Mouse (Mus musculus) hindbrain, embryonic 14.5 days (tissue): ENCODE results near the gene Sncg. TPM values are rescaled to one million over a fixed set of nuclear protein-coding genes. Genes with fewer than 3 reads are reported as not detected.
"Not testable (repeated sequence)": the region's sequence is repeated elsewhere in the genome, so short reads cannot be mapped to it uniquely, and the experiment has no call there.

Experiments used
- ATAC-seq: fragments of 200-750 bp; cut with Nextera tagmentation; 2 replicates; pipeline ENCODE4 v1.8.0; 2017; ENCODE audit warnings: moderate number of reproducible peaks, mild to moderate bottlenecking, moderate TSS enrichment, moderate library complexity; ENCODE audit not compliant: low FRiP score
- DNase-seq: peaks from one replicate; pipeline ENCODE4 v3.0.0-alpha.2; 2015; ENCODE audit warnings: low spot score
- H3K27ac ChIP-seq: fragments of 300-500 bp; sonication (generic); 2 replicates; pipeline ENCODE4 v1.5.1; 2014; ENCODE audit warnings: mild to moderate bottlenecking, moderate library complexity
- H3K27me3 ChIP-seq: fragments of 300-500 bp; sonication (generic); 2 replicates; pipeline ENCODE4 v1.6.1; 2014; ENCODE audit warnings: mild to moderate bottlenecking, low read length, mixed read lengths; ENCODE audit not compliant: control insufficient read depth, insufficient read depth
- H3K36me3 ChIP-seq: fragments of 300-500 bp; sonication (generic); replicated peaks from 2 replicates; pipeline ENCODE4 v1.6.1; 2014; ENCODE audit not compliant: control insufficient read depth, insufficient read depth
- H3K4me1 ChIP-seq: fragments of 300-500 bp; sonication (generic); replicated peaks from 2 replicates; pipeline ENCODE4 v1.6.1; 2014; ENCODE audit warnings: antibody characterized with exemption, low read length, mixed read lengths; ENCODE audit not compliant: control insufficient read depth, insufficient read depth
- H3K4me2 ChIP-seq: fragments of 300-500 bp; sonication (generic); replicated peaks from 2 replicates; pipeline ENCODE4 v1.6.1; 2014; ENCODE audit warnings: mild to moderate bottlenecking, moderate library complexity
- H3K4me3 ChIP-seq: fragments of 300-500 bp; sonication (generic); replicated peaks from 2 replicates; pipeline ENCODE4 v1.5.1; 2014; ENCODE audit warnings: mild to moderate bottlenecking, low read length
- H3K9ac ChIP-seq: fragments of 300-500 bp; sonication (generic); 2 replicates; pipeline ENCODE4 v1.6.1; 2014
- H3K9me3 ChIP-seq: fragments of 300-500 bp; sonication (generic); 2 replicates; pipeline ENCODE4 v1.6.1; 2016; ENCODE audit warnings: low read length; ENCODE audit not compliant: control insufficient read depth
- WGBS: fragments of 180-500 bp; shearing (Covaris S2); extraction: QIAGEN DNeasy Blood & Tissue Kit; methylation state at CpG from one replicate; pipeline ENCODE4 v1.1.7; 2014; 5-methylcytosine and 5-hydroxymethylcytosine counted together
- polyA plus RNA-seq: library from polyadenylated mRNA; unstranded; fragments of >200 nt; fragmentation: Nextera tagmentation; extraction: Ambion mirVana; gene quantifications from 2 replicates; pipeline ENCODE4 v1.2.1, GENCODE M21; 2014

Gene Sncg
- polyA plus RNA-seq, 1 experiment from 2014 or later, result 251 TPM

DNA sequence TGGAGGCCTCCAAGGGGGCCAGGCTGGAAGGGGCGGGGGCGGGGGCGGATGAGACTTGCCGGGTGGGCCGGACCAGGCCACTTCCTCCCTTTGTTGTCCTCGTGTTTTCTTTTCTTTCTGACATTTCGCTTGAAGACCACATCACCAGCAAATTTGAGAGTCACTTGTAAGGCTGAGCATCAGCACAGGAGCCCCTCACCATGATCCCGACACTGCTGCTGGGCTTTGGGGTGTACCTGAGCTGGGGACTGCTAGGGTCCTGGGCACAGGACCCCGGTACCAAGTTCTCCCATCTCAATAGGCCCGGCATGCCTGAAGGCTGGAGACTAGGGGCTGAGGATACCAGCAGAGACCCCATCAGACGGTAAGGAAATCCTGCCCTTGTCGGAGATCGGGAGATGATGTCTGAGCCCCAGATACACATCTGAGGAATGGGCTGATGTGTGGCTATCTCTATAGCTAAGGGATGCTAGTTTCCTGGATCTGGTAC is 871 bp upstream of the Sncg start, which contains the start of gene Mmrn2:
Gene Mmrn2, plus strand, starts transcription at position 51 of the 490 bp plus-strand sequence.
- H3K36me3 ChIP-seq, result no peaks in the 10 kb centered on the region
- peak within 1 kb of the TSS; percentile 32; the same call in 1 of the 2 replicates for H3K4me2 ChIP-seq
- H3K4me3 ChIP-seq, result 0 out of 2 replicates have a peak within 1 kb of the TSS, but pooled peaks have one; percentile 6
- 80% methylated on average over 13 of the region's 13 CpGs for WGBS
- no peak for DNase-seq
- no peaks in the 10 kb centered on the region for H3K27me3 ChIP-seq
- H3K27ac ChIP-seq, result no peak within 1 kb of the TSS; the same call in 1 of the 2 replicates
- H3K4me1 ChIP-seq, result peaks cover 15% of the 10 kb centered on the region; the same call in 1 of the 2 replicates
- H3K9ac ChIP-seq, result peak within 1 kb of the TSS; percentile 10; the same call in 1 of the 2 replicates
- ATAC-seq, result no peak
- no peaks in the 10 kb centered on the region for H3K9me3 ChIP-seq

DNA sequence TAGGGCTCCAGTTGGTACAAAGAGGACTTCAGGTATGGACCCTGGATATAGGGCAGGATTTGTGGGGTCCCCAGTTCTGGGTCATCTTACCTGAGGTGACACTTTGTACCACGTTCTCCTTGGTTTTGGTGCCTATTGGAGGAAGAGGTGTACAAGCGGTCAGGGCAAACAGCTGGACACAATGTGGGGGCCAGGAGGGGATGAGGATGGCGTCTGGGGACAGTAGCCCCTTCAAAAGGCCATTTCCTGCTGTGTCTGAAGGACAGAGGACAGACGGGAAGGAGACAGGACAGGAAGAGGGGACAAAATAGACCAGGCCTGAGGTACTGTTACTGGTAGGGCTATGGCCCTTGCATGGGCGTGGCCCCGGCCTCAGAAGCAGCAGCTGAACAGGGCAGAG is 1.0 kb downstream of the Sncg start:
- Histone ChIP-seq H3K4me2 (peak overlapping the region; percentile 32), H3K4me1 (peaks cover 10% of the 10 kb centered on the region; the same call in 1 of the 2 replicates), H3K27ac (no peak overlapping the region; the same call in 1 of the 2 replicates), H3K9me3 (no peaks in the 10 kb centered on the region), H3K9ac (peak overlapping the region; percentile 10; the same call in 1 of the 2 replicates), H3K36me3 (no peaks in the 10 kb centered on the region), H3K4me3 (0 out of 2 replicates have a peak overlapping the region, but pooled peaks have one; percentile 6), H3K27me3 (no peaks in the 10 kb centered on the region)
- DNase-seq (no peak), ATAC-seq (no peak)
- 88% methylated on average over 6 of the region's 6 CpGs for WGBS

DNA sequence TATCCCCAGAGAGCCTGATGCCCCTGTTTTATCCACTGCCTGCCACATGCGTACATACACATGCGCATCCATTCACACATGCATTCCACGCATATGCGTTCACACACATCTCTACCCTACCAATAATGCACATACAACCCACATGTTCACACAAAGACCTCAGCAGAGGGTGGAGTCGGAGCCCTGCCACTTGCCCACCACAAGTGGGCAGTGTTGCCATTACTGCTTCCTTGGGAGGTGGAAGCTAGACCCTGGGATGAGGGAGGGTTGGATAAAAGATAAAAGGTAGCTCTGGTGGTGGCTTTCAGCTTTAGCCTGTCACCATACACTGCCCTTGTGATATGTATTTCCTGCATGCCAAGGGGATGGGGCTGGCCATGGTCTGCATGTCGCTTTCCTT is 1.9 kb downstream of the Sncg start:
- H3K4me2 ChIP-seq, result peak overlapping the region; percentile 32
- peaks cover 5% of the 10 kb centered on the region; the same call in 1 of the 2 replicates for H3K4me1 ChIP-seq
- H3K36me3 ChIP-seq, result no peaks in the 10 kb centered on the region
- H3K9ac ChIP-seq, result no peak overlapping the region
- ATAC-seq (0 out of 2 replicates have a peak, but pooled peaks have one; percentile 17), DNase-seq (peak; percentile 33)
- H3K27ac ChIP-seq, result no peak overlapping the region
- no peaks in the 10 kb centered on the region for H3K27me3 ChIP-seq
- H3K4me3 ChIP-seq, result no peak overlapping the region
- 87% methylated on average over 6 of the region's 6 CpGs for WGBS
- no peaks in the 10 kb centered on the region for H3K9me3 ChIP-seq

DNA sequence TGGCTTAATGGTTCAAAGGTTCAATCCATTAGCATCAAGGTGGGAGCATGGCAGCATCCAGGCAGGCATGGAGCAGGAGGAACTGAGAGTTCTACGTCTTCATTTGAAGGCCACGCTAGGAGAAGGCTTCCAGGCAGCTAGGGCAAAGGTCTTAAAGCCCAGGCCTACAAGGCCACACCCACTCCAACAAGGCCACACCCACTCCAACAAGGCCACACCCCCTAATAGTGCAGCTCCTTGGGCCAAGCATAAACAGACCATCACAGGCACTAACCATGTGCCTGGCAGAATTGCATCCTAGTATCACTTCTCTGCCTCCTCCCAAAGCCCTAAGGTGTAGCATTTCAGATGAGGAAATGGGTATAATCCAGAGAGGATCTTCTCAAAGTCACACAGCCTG is 2.8 kb downstream of the Sncg start:
- Histone ChIP-seq H3K27me3 (no peaks in the 10 kb centered on the region), H3K27ac (no peak overlapping the region), H3K4me1 (peaks cover 5% of the 10 kb centered on the region; the same call in 1 of the 2 replicates), H3K9me3 (no peaks in the 10 kb centered on the region), H3K4me2 (no peak overlapping the region), H3K36me3 (no peaks in the 10 kb centered on the region), H3K9ac (no peak overlapping the region), H3K4me3 (no peak overlapping the region)
- WGBS, result 73% methylated on average over 2 of the region's 2 CpGs
- ATAC-seq, result no peak
- no peak for DNase-seq

DNA sequence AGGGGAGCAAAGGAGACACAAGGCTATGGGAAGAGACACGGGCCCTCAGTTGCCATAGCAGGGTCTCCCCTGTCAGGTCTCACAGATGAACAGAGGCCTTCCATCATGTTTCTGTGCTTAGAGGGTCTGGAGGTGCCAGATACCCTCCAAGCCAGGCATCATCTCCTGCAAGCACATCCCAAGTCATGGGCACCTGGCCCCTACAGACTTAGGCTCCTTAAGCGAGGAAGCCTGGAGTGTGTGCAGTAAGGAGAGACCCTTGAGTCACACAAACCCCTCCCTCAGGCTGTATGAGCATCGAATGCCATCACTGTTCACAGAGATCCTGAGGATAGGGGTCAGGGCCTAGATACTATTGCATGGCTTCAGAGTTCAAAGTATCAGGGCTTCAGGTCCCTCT is 3.7 kb downstream of the Sncg start:
- ATAC-seq (no peak), DNase-seq (no peak)
- no peak overlapping the region for H3K27ac ChIP-seq
- H3K4me2 ChIP-seq, result no peak overlapping the region
- no peak overlapping the region for H3K9ac ChIP-seq
- 88% methylated on average over 3 of the region's 3 CpGs for WGBS
- H3K36me3 ChIP-seq, result no peaks in the 10 kb centered on the region
- H3K27me3 ChIP-seq, result no peaks in the 10 kb centered on the region
- peaks cover 5% of the 10 kb centered on the region; the same call in 1 of the 2 replicates for H3K4me1 ChIP-seq
- no peak overlapping the region for H3K4me3 ChIP-seq
- no peaks in the 10 kb centered on the region for H3K9me3 ChIP-seq

DNA sequence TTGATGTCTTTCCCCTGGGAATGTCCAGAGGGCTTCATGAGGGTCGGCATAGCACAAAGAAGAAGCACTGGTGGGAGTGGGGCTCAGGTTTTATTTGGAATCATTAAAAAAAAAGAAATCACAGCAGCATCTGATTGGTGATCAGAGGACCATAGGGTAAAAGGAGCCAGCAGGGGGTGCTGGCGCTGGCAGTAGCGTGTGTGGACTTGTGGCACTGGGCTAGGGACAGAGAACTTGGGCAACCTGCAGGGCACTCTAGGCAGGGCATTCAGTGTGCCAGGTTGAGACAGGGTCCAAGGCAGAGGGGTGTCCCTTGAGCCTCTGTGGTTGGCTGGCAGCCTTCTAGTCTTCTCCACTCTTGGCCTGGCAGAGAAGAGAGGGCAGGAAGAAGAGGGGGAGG is 4.4 kb downstream of the Sncg start:
- no peaks in the 10 kb centered on the region for H3K9me3 ChIP-seq
- DNase-seq (peak; percentile 20), ATAC-seq (no peak)
- no peak overlapping the region for H3K4me2 ChIP-seq
- peaks cover 5% of the 10 kb centered on the region; the same call in 1 of the 2 replicates for H3K4me1 ChIP-seq
- no peaks in the 10 kb centered on the region for H3K36me3 ChIP-seq
- 63% methylated on average over 3 of the region's 3 CpGs for WGBS
- no peak overlapping the region for H3K9ac ChIP-seq
- H3K27me3 ChIP-seq, result no peaks in the 10 kb centered on the region
- H3K27ac ChIP-seq, result no peak overlapping the region
- no peak overlapping the region for H3K4me3 ChIP-seq

DNA sequence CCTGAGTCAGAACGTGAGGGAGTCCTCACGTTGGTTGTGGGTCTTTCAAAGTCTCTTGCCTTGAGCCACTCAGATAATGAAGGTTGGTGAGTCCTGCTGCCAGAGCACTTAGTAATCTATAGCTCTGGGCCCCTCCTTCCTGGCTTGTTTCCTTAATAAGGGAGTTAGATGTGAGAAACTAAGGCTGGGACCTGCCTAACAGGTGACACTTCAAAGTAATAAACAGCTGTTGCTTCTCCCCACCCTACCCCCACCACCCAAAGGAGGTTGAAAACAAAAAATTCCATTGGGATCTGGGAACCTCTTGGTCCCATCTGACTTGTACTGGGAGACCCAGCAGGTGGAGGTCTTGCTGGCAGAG is 9.5 kb downstream of the Sncg start:
- peaks cover 11% of the 10 kb centered on the region; the same call in 1 of the 2 replicates for H3K4me1 ChIP-seq
- no peak for ATAC-seq
- WGBS, result 88% methylated on average over 2 of the region's 2 CpGs

DNA sequence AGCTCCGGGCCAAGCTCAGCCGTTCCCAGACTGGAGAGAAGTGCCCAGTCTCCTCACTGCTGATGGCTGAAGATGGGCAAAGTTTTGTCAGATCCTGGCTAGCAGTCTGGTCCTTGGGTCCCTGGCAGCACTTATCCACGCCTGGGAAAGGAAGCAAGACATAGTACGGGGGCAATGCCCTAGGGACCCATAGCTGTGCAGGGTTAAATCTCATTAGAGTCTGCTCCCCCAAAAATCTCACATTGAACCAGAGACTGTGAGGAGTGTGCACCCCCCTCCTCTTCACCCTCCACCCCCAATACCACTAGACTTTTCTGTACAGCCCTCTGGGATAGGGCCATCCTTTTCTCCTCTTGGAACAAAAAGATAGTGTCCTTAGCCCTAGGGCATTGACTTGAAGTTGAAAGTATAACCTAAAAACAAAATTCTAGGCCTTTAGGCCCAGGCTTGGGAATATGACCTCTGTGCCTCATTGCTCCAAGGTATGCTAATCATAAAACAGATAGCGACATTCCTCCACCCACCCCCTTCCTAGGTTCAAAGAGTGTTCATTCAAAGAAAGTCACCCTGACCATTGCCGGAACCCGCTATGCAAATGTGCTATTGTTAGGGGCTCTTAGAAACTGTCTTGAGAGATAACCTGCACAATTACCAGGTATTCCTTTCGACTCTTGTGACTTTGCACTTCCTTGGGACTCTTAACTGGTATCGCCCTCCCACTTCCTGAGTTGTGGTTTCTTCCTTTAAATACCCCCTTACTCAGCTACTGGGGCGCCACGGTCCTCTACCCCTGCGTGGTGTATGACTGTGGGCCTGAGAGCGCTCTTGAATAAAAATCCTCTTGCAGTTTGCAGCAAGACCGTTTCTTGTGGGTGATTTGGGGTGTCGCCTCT is 10.1 kb downstream of the Sncg start:
- H3K27ac ChIP-seq, H3K27me3 ChIP-seq, H3K36me3 ChIP-seq, DNase-seq, ATAC-seq, H3K9me3 ChIP-seq: not testable (repeated sequence)
- peak overlapping the region; percentile 56 for H3K9ac ChIP-seq
- H3K4me3 ChIP-seq, result peak overlapping the region; percentile 37
- H3K4me1 ChIP-seq, result peaks cover 11% of the 10 kb centered on the region; the same call in 1 of the 2 replicates
- 73% methylated on average over 15 of the region's 15 CpGs for WGBS
- peak overlapping the region; percentile 68 for H3K4me2 ChIP-seq

More for the DNA sequence above, 9.5 kb downstream of the Sncg start:
- no peak overlapping the region for H3K9ac ChIP-seq
- no peak for DNase-seq
- H3K9me3 ChIP-seq, result no peaks in the 10 kb centered on the region
- no peak overlapping the region for H3K4me2 ChIP-seq
- no peaks in the 10 kb centered on the region for H3K36me3 ChIP-seq
- peaks cover 4% of the 10 kb centered on the region; the same call in 1 of the 2 replicates for H3K27me3 ChIP-seq
- H3K27ac ChIP-seq, result no peak overlapping the region
- no peak overlapping the region for H3K4me3 ChIP-seq
